Mouse (Mus musculus) embryonic facial prominence, embryonic 13.5 days (tissue): ENCODE results near the gene Camk1g. TPM values are rescaled to one million over a fixed set of nuclear protein-coding genes. Genes with fewer than 3 reads are reported as not detected.

Experiments
- ATAC-seq: fragments of 200-750 bp; cut with Nextera tagmentation; 2 replicates; pipeline ENCODE4 v1.8.0; 2017; ENCODE audit warnings: low read depth; ENCODE audit not compliant: insufficient number of reproducible peaks, insufficient read depth, low FRiP score, low TSS enrichment
- H3K27ac ChIP-seq: fragments of 300-500 bp; sonication (generic); 2 replicates; pipeline ENCODE4 v1.5.1; 2015; ENCODE audit warnings: moderate library complexity, mild to moderate bottlenecking, inconsistent platforms
- H3K27me3 ChIP-seq: fragments of 300-500 bp; sonication (generic); 2 replicates; pipeline ENCODE4 v1.6.1; 2015; ENCODE audit warnings: mild to moderate bottlenecking, inconsistent platforms
- H3K36me3 ChIP-seq: fragments of 300-500 bp; sonication (generic); 2 replicates; pipeline ENCODE4 v1.6.1; 2015; ENCODE audit warnings: mild to moderate bottlenecking, inconsistent platforms
- H3K4me1 ChIP-seq: fragments of 300-500 bp; sonication (generic); 2 replicates; pipeline ENCODE4 v1.6.1; 2015; ENCODE audit warnings: inconsistent platforms
- H3K4me2 ChIP-seq: fragments of 300-500 bp; sonication (generic); 2 replicates; pipeline ENCODE4 v1.6.1; 2015; ENCODE audit warnings: moderate library complexity, mild to moderate bottlenecking, inconsistent platforms
- H3K4me3 ChIP-seq: fragments of 300-500 bp; sonication (generic); 2 replicates; pipeline ENCODE4 v1.5.1; 2015; ENCODE audit warnings: mild to moderate bottlenecking, inconsistent platforms
- H3K9ac ChIP-seq: fragments of 300-500 bp; sonication (generic); 2 replicates; pipeline ENCODE4 v1.6.1; 2015; ENCODE audit warnings: mild to moderate bottlenecking, inconsistent platforms
- H3K9me3 ChIP-seq: fragments of 300-500 bp; sonication (generic); 2 replicates; pipeline ENCODE4 v1.6.1; 2016; ENCODE audit warnings: inconsistent platforms
- whole genome bisulfite sequencing: fragments of 180-500 bp; shearing (Covaris S2); methylation state at CpG from one replicate; pipeline ENCODE4 v1.1.7; 2015; ENCODE audit warnings: mixed read lengths; 5-methylcytosine and 5-hydroxymethylcytosine counted together
- polyA plus RNA-seq: library from polyadenylated mRNA; unstranded; fragments of >200 nt; fragmentation: Nextera tagmentation; extraction: Ambion mirVana; gene quantifications from 2 replicates; pipeline ENCODE4 v1.2.1, GENCODE M21; 2015

Camk1g gene
- polyA plus RNA-seq, 1 experiment from 2014 or later: 23.7 TPM

DNA sequence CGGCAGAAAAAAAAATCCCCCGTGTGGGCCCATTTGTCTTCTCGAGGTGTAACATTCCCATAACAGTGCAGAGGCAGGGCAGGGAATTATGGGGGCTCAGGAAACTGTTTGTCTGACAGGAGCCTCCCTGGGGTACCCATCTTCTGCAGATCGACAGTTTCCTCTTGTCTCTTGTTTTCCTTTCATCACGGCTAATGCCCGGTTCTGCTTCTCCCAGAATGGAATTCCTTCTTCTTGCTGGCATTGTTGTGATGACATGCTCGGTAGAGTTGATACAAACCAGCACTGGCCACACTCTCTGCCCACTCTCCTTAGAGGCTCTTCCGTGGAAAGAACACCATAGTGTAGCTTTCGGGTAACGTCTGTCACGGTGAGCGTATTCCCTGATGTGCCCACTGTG is 19.9 kb upstream of the Camk1g start:
- 33% methylated on average over 12 of the region's 12 CpGs for WGBS

DNA sequence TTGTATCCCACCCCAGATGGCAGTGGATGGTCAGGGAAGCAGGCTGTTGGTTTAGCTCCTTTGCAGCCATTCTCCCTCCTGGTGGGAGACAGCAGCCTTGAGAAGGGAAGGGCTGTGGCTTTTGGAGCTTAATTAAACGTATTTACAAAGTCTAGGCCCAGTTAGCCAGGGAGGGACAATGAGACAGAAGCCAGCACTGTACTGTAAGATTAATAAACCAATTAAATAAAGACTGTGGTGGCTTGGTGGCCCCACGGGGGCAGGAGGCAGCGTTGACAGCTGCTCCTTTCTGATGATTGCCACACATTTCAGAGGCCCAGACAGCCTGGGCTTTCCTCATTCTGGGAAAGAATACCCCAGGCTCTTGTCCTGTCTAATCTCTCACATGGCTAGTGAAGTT is 19.4 kb upstream of the Camk1g start:
- no peak for ATAC-seq
- H3K9me3 ChIP-seq: no peaks in the 10 kb centered on the region
- WGBS: 21% methylated on average over 3 of the region's 3 CpGs
- H3K27me3 ChIP-seq: no peaks in the 10 kb centered on the region; the same call in 1 of the 2 replicates
- no peak overlapping the region for H3K27ac ChIP-seq
- H3K36me3 ChIP-seq: no peaks in the 10 kb centered on the region
- no peak overlapping the region for H3K4me3 ChIP-seq
- peaks cover 26% of the 10 kb centered on the region for H3K4me1 ChIP-seq
- no peak overlapping the region for H3K4me2 ChIP-seq
- no peak overlapping the region for H3K9ac ChIP-seq

More for the DNA sequence above, 19.9 kb upstream of the Camk1g start:
- H3K9me3 ChIP-seq: no peaks in the 10 kb centered on the region
- peaks cover 26% of the 10 kb centered on the region for H3K4me1 ChIP-seq
- no peak overlapping the region for H3K27ac ChIP-seq
- H3K27me3 ChIP-seq: no peaks in the 10 kb centered on the region; the same call in 1 of the 2 replicates
- ATAC-seq: no peak
- H3K9ac ChIP-seq: no peak overlapping the region
- H3K4me2 ChIP-seq: no peak overlapping the region
- no peak overlapping the region for H3K4me3 ChIP-seq
- H3K36me3 ChIP-seq: no peaks in the 10 kb centered on the region

DNA sequence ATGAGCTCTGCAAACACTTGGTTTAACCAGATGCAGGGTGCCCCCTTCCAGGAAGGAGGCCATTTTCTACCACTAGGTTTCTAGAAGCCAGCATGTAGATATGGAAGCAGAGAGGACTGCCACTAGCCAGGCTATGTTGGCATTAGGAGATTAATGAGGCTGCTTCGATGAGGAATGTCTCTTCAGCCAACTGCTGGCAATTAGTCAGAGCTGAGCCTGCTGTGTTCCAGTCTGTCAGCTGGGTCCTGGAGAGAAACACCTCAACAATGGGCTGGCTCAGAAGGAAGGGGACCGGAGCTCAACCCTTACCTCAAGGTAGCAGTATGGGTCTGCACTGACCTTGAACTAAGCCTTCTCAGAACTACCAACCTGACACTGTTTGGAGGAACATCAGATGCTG is 17.1 kb upstream of the Camk1g start:
- H3K36me3 ChIP-seq: no peaks in the 10 kb centered on the region
- H3K4me2 ChIP-seq: no peak overlapping the region
- ATAC-seq: no peak
- H3K9ac ChIP-seq: no peak overlapping the region
- H3K4me1 ChIP-seq: peaks cover 30% of the 10 kb centered on the region
- H3K27me3 ChIP-seq: no peaks in the 10 kb centered on the region; the same call in 1 of the 2 replicates
- H3K27ac ChIP-seq: no peak overlapping the region
- WGBS: 58% methylated on average over 2 of the region's 2 CpGs
- H3K4me3 ChIP-seq: no peak overlapping the region
- no peaks in the 10 kb centered on the region for H3K9me3 ChIP-seq

DNA sequence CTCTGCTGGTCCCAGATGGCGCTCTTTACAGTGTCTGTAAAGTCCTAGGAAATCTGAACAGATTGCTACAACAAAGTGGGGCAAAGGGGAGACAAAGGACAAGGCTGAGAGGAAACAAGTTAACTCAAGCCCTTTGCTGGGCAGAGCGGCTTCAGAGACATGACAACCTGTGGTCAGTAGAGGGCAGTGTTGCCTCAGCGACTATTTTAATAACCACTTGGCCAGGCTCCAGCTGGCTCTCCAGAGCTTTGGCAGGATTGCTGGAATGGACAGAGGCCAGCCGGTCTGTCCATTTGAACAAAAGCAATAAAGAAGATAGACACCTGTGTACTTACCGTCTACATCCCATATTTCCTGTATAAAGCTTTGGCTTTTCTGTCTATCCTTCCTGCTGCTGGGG is 16.0 kb upstream of the Camk1g start:
- 0% methylated on average over 5 of the region's 5 CpGs for WGBS
- no peaks in the 10 kb centered on the region; the same call in 1 of the 2 replicates for H3K27me3 ChIP-seq
- no peak overlapping the region for H3K4me3 ChIP-seq
- no peak overlapping the region for H3K9ac ChIP-seq
- no peak overlapping the region for H3K4me2 ChIP-seq
- no peaks in the 10 kb centered on the region for H3K9me3 ChIP-seq
- no peak for ATAC-seq
- no peak overlapping the region for H3K27ac ChIP-seq
- peaks cover 38% of the 10 kb centered on the region for H3K4me1 ChIP-seq
- no peaks in the 10 kb centered on the region for H3K36me3 ChIP-seq

GRCm38 (mm10) chr1:193382841-193383462 is 12.9 kb upstream of the Camk1g start:
- H3K27ac ChIP-seq: peak overlapping the region; percentile 82; the same call in 1 of the 2 replicates
- no peaks in the 10 kb centered on the region for H3K36me3 ChIP-seq
- no peaks in the 10 kb centered on the region for H3K9me3 ChIP-seq
- ATAC-seq: no peak
- H3K4me2 ChIP-seq: peak overlapping the region; percentile 65
- peak overlapping the region; percentile 54 for H3K9ac ChIP-seq
- peak overlapping the region; percentile 40 for H3K4me3 ChIP-seq
- H3K27me3 ChIP-seq: no peaks in the 10 kb centered on the region
- peaks cover 24% of the 10 kb centered on the region for H3K4me1 ChIP-seq
- WGBS: 4% methylated on average over 8 of the region's 8 CpGs

GRCm38 (mm10) chr1:193382435-193382834 is 12.3 kb upstream of the Camk1g start:
- H3K9ac ChIP-seq: peak overlapping the region; percentile 54
- peak; percentile 68 for ATAC-seq
- peak overlapping the region; percentile 65 for H3K4me2 ChIP-seq
- no peaks in the 10 kb centered on the region for H3K9me3 ChIP-seq
- WGBS: under 1% methylated on average over 8 of the region's 8 CpGs
- no peaks in the 10 kb centered on the region for H3K36me3 ChIP-seq
- peak overlapping the region; percentile 82 for H3K27ac ChIP-seq
- H3K4me1 ChIP-seq: peaks cover 24% of the 10 kb centered on the region
- H3K4me3 ChIP-seq: peak overlapping the region; percentile 40
- H3K27me3 ChIP-seq: no peaks in the 10 kb centered on the region

DNA sequence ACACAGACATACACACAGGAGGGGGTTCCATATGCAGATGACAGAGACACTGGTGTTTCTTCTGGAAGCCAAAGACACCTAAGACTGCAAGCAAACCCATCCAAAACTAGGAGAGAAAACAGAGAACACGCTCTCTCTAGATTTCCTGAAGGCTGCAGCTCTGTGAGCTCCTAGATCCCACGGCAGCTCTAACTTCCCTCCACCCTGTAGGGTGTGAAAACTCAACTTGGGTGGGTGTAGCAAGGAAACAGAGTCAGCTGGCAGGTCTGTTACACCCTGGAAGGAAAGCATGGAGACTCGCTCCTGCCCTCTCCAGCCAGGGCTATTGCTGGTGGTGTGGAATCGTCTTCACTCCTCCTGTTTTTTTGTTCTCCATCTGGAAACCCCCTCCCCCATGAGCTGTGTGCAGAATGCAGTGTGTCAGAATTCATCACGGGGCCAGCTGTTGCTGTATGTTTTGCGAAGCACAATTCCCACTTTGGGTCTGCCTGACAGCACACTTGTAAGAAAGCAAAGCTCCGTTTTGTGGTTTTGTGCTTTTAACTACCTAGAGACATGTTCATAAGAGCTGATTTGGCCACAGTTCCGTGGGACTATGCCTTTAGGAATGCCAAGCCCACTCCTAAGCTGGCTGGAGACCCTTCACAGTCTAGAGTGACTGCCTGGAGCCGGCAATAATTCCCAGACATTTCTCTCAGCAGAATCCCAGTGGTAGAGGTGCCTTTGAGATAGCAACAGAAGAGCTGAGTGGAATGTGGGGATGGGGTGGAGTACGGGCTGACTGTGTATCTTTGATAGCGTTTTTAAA is 11.7 kb upstream of the Camk1g start:
- ATAC-seq: peak; percentile 35; the same call in 1 of the 2 replicates
- Histone ChIP-seq H3K27me3 (no peaks in the 10 kb centered on the region), H3K27ac (peak overlapping the region; percentile 82), H3K4me2 (peak overlapping the region; percentile 65), H3K36me3 (no peaks in the 10 kb centered on the region), H3K9ac (peak overlapping the region; percentile 54; the same call in 1 of the 2 replicates), H3K4me1 (peaks cover 23% of the 10 kb centered on the region), H3K9me3 (no peaks in the 10 kb centered on the region), H3K4me3 (peak overlapping the region; percentile 40)
- WGBS: 26% methylated on average over 11 of the region's 11 CpGs

GRCm38 (mm10) chr1:193380877-193381276 is 10.8 kb upstream of the Camk1g start:
- ATAC-seq: no peak
- H3K4me1 ChIP-seq: peaks cover 14% of the 10 kb centered on the region
- no peak overlapping the region for H3K4me3 ChIP-seq
- H3K9ac ChIP-seq: no peak overlapping the region
- no peaks in the 10 kb centered on the region for H3K36me3 ChIP-seq
- H3K4me2 ChIP-seq: no peak overlapping the region
- 83% methylated on average over 5 of the region's 5 CpGs for WGBS
- H3K27me3 ChIP-seq: no peaks in the 10 kb centered on the region
- no peak overlapping the region for H3K27ac ChIP-seq
- H3K9me3 ChIP-seq: no peaks in the 10 kb centered on the region

DNA sequence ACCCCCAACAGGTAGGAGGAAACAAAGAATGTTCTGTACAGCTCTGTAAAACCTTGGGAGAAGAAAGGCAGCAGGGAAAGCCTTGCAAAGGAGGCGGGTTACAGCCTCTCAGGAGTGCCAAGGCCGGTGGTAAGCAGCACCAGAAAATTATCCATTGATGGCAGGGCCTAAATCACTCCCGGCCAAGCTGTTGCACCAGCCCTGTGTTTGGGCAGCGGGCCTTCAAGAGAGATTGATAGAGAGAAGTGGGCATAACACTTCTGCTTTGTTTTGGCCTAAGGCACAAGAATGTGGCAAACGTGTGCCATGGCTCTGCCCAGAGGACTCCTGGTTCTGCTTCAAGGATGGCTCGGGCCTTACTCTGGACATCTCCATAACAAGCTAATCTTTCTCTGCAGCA is 9.5 kb upstream of the Camk1g start:
- H3K36me3 ChIP-seq: no peaks in the 10 kb centered on the region
- no peak overlapping the region for H3K27ac ChIP-seq
- ATAC-seq: no peak
- peaks cover 12% of the 10 kb centered on the region for H3K4me1 ChIP-seq
- no peaks in the 10 kb centered on the region for H3K9me3 ChIP-seq
- H3K27me3 ChIP-seq: no peaks in the 10 kb centered on the region
- 78% methylated on average over 6 of the region's 6 CpGs for WGBS
- H3K4me3 ChIP-seq: no peak overlapping the region
- no peak overlapping the region for H3K9ac ChIP-seq
- H3K4me2 ChIP-seq: no peak overlapping the region

GRCm38 (mm10) chr1:193376478-193377134 is 6.5 kb upstream of the Camk1g start:
- H3K4me1 ChIP-seq: peaks cover 2% of the 10 kb centered on the region
- no peaks in the 10 kb centered on the region for H3K9me3 ChIP-seq
- ATAC-seq: no peak
- no peak overlapping the region for H3K9ac ChIP-seq
- no peak overlapping the region for H3K27ac ChIP-seq
- no peak overlapping the region for H3K4me3 ChIP-seq
- H3K27me3 ChIP-seq: no peaks in the 10 kb centered on the region
- WGBS: 31% methylated on average over 4 of the region's 4 CpGs
- no peak overlapping the region for H3K4me2 ChIP-seq
- no peaks in the 10 kb centered on the region for H3K36me3 ChIP-seq

DNA sequence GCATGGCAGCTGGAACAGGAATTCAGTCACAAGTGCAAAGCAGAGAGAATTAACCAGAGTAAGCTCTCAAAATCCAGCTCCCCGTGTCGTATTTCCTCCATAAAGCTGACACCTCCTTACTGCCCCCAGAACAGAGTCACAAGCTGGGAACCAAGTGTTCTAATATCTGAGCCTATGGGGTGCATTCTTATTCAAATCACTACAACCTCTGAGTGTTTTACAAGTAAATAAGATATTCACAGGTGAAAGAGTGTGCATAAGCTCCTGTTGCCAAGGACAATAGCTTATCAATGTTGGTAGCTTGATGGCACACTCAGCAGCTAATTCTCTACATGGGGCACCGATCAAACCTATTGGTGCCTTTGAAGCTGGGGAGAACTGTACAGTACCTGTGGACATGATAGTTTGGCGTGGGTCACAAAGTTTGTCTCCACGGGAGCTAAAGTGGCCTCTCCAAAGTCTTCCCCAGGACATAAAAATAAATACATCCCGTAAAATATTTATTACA is 3.9 kb upstream of the Camk1g start:
- Histone ChIP-seq H3K9ac (no peak overlapping the region), H3K27ac (no peak overlapping the region), H3K4me1 (peaks cover 16% of the 10 kb centered on the region), H3K27me3 (no peaks in the 10 kb centered on the region), H3K4me3 (no peak overlapping the region), H3K4me2 (no peak overlapping the region), H3K9me3 (no peaks in the 10 kb centered on the region), H3K36me3 (no peaks in the 10 kb centered on the region)
- no peak for ATAC-seq
- WGBS: 81% methylated on average over 6 of the region's 6 CpGs
